Mouse (Mus musculus): ENCODE results near the gene Eif4e3.
A peak's percentile ranks its signal among the peaks of the same experiment; 100 is the strongest.

Eif4e3 gene

GRCm38 (mm10) chr6:99663232-99663631, 3.3 kb downstream of the Eif4e3 start:
- DNase-seq = no peak

GRCm38 (mm10) chr6:99660443-99660842, 6.1 kb downstream of the Eif4e3 start:
- no peak for DNase-seq

GRCm38 (mm10) chr6:99658586-99658985, 8.0 kb downstream of the Eif4e3 start:
- no peak for DNase-seq

GRCm38 (mm10) chr6:99656088-99656487, 10.5 kb downstream of the Eif4e3 start:
- no peak for DNase-seq

GRCm38 (mm10) chr6:99655488-99655887, 11.1 kb downstream of the Eif4e3 start:
- DNase-seq = no peak

GRCm38 (mm10) chr6:99654343-99654742, 12.2 kb downstream of the Eif4e3 start:
- no peak for DNase-seq

- no peak for DNase-seq
Observed at GRCm38 (mm10) chr6:99652341-99652740, 14.2 kb downstream of the Eif4e3 start.

- DNase-seq = no peak
Observed at GRCm38 (mm10) chr6:99649307-99649706, 17.3 kb downstream of the Eif4e3 start.

- no peak for DNase-seq
Observed at GRCm38 (mm10) chr6:99646344-99646743, 20.2 kb downstream of the Eif4e3 start.

- DNase-seq = no peak
Observed at GRCm38 (mm10) chr6:99644876-99645275, 21.7 kb downstream of the Eif4e3 start.

- DNase-seq = no peak
Observed at GRCm38 (mm10) chr6:99644386-99644785, 22.2 kb downstream of the Eif4e3 start.

- peak in 1 of 2 experiments; percentile 33 for DNase-seq
Observed at GRCm38 (mm10) chr6:99643439-99644199, 23.0 kb downstream of the Eif4e3 start.

- DNase-seq = no peak
Observed at GRCm38 (mm10) chr6:99637456-99637855, 29.1 kb downstream of the Eif4e3 start.

- no peak for DNase-seq
Observed at GRCm38 (mm10) chr6:99636801-99637200, 29.8 kb downstream of the Eif4e3 start.

- no peak for DNase-seq
Observed at GRCm38 (mm10) chr6:99636121-99636520, 30.4 kb downstream of the Eif4e3 start.

- DNase-seq = peak in 1 of 2 experiments; percentile 19
Observed at GRCm38 (mm10) chr6:99632121-99632980, 34.2 kb downstream of the Eif4e3 start.

GRCm38 (mm10) chr6:99631637-99632036, 34.9 kb downstream of the Eif4e3 start:
- DNase-seq = no peak

GRCm38 (mm10) chr6:99629726-99630458, 36.7 kb downstream of the Eif4e3 start:
- peak; percentile 55 to 69 for DNase-seq

GRCm38 (mm10) chr6:99626347-99626746, 40.2 kb downstream of the Eif4e3 start:
- DNase-seq = no peak

- no peak for DNase-seq
Observed at GRCm38 (mm10) chr6:99625803-99626202, 40.8 kb downstream of the Eif4e3 start.

- DNase-seq = no peak
Observed at GRCm38 (mm10) chr6:99625306-99625705, 41.3 kb downstream of the Eif4e3 start.

- no peak for DNase-seq
Observed at GRCm38 (mm10) chr6:99624542-99624941, 42.0 kb downstream of the Eif4e3 start.

- DNase-seq = peak in 1 of 2 experiments; percentile 51
Observed at GRCm38 (mm10) chr6:99623641-99624040, 42.9 kb downstream of the Eif4e3 start.

All from cerebellum, postnatal 25 days (tissue).